Mouse (Mus musculus) limb, embryonic 10.5 days (tissue): ENCODE measurements around the gene Kcnh2. TPM values are rescaled to one million over a fixed set of nuclear protein-coding genes. Genes with fewer than 3 reads are reported as not detected.
A peak's percentile ranks its signal among the peaks of the same experiment; 100 is the strongest.
"Not testable (repeated sequence)": the region's sequence is repeated elsewhere in the genome, so short reads cannot be mapped to it uniquely, and the experiment has no call there.

ENCODE experiments used
- DNase-seq: peaks from one replicate; pipeline ENCODE4 v3.0.0-alpha.2; 2017; ENCODE audit warnings: low spot score
- H3K27ac ChIP-seq: fragments of 300-500 bp; sonication (generic); 2 replicates; pipeline ENCODE4 v1.5.1; 2016; ENCODE audit warnings: mild to moderate bottlenecking
- H3K27me3 ChIP-seq: fragments of 300-500 bp; sonication (generic); 2 replicates; pipeline ENCODE4 v1.6.1; 2016; ENCODE audit warnings: low read depth, mild to moderate bottlenecking; ENCODE audit not compliant: poor library complexity, severe bottlenecking
- H3K36me3 ChIP-seq: fragments of 300-500 bp; sonication (generic); 2 replicates; pipeline ENCODE4 v1.6.1; 2016; ENCODE audit warnings: mild to moderate bottlenecking, moderate library complexity
- H3K4me1 ChIP-seq: fragments of 300-500 bp; sonication (generic); 2 replicates; pipeline ENCODE4 v1.6.1; 2016
- H3K4me3 ChIP-seq: fragments of 300-500 bp; sonication (generic); 2 replicates; pipeline ENCODE4 v1.5.1; 2016; ENCODE audit warnings: mild to moderate bottlenecking, moderate library complexity
- H3K9me3 ChIP-seq: fragments of 300-500 bp; sonication (generic); replicated peaks from 2 replicates; pipeline ENCODE4 v1.6.1; 2016; ENCODE audit warnings: mild to moderate bottlenecking
- WGBS: fragments of 180-500 bp; shearing (Covaris S2); methylation state at CpG from one replicate; pipeline ENCODE4 v1.1.7; 2016; 5-methylcytosine and 5-hydroxymethylcytosine counted together
- polyA plus RNA-seq: library from polyadenylated mRNA; unstranded; fragments of >200 nt; fragmentation: Nextera tagmentation; extraction: Ambion mirVana; gene quantifications from 2 replicates; pipeline ENCODE4 v1.2.1, GENCODE M21; 2016

The Kcnh2 gene
- 15.0 and 19.3 TPM in 2 replicates for polyA plus RNA-seq

DNA sequence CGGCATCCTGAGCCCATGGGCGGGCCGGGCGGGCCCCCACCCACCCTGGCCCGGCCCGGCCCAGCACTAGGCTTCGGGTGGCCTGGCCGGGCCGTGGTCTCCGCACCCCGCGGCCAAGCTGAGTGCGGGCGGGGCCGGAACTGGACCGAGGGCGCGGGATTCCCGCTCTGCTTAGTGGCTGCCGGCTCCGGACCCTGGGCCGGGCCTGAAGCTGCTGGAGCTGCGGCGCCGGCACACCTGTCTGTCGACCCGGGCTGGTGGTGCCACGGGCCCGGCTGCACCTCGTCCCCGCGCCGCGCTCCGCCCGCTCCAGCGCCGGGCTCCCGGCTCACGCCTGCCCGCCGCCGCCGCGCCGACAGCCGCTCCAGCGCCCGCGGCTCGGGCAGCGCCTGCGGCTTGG lies at the start of gene Kcnh2:
Kcnh2 (minus strand) TSS at position 327 of the 400 bp plus-strand sequence.
- H3K27ac ChIP-seq = peak within 1 kb of the TSS; percentile 85
- under 1% methylated on average over 46 of the region's 53 CpGs for WGBS
- H3K4me3 ChIP-seq = peak within 1 kb of the TSS; percentile 72
- DNase-seq = no peak
- H3K9me3 ChIP-seq = no peaks in the 10 kb centered on the region
- H3K36me3 ChIP-seq = no peaks in the 10 kb centered on the region
- peaks cover 73% of the 10 kb centered on the region for H3K4me1 ChIP-seq
- H3K27me3 ChIP-seq = peaks cover 77% of the 10 kb centered on the region

DNA sequence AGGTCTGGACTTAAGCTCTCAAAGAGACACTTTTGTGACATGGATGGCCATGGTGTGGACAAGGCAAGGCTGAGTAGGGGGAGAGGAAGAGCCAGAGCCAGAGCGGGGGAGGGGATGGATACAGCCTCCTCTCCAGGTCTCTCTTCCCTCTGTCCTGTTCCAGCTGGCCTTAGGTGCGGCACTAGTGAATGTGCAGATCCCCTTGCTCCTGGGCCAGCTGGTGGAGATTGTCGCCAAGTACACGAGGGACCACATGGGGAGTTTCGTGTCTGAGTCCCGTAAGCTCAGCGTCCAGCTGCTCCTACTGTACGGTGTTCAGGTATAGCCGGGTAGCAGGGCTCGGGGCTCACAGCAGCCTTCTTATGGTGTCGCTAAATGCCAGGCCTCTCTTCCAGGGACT lies 49.0 kb upstream of the Kcnh2 start:
- 92% methylated on average over 11 of the region's 11 CpGs for WGBS
- Histone ChIP-seq H3K4me3 (no peak overlapping the region), H3K36me3 (peaks cover 55% of the 10 kb centered on the region), H3K27ac (no peak overlapping the region), H3K4me1 (peaks cover 8% of the 10 kb centered on the region; the same call in 1 of the 2 replicates), H3K27me3 (no peaks in the 10 kb centered on the region), H3K9me3 (no peaks in the 10 kb centered on the region)
- DNase-seq = no peak

DNA sequence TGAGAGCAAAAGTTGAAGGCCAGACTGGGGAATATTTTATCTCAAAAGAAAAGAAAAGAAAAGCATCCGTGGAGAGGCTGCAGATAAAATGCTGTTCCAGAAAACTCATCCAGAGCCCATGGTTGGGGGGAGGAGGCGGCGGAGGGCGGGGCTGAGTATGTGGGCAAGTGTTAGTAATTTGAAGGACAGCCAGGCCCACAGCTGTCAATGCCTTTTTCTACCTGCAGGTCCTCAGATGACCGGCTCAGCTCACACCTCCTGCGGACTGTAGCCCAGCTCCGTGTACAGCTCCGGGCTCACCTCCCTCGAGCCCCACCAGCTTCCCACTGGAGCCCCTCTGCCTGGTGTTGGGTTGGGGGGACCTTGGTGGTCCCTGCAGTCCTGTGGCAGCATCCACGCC lies 48.3 kb upstream of the Kcnh2 start:
- Histone ChIP-seq H3K36me3 (peaks cover 49% of the 10 kb centered on the region), H3K27ac (no peak overlapping the region), H3K4me1 (peaks cover 9% of the 10 kb centered on the region; the same call in 1 of the 2 replicates), H3K4me3 (no peak overlapping the region), H3K9me3 (no peaks in the 10 kb centered on the region), H3K27me3 (no peaks in the 10 kb centered on the region)
- no peak for DNase-seq
- WGBS = 86% methylated on average over 10 of the region's 10 CpGs

DNA sequence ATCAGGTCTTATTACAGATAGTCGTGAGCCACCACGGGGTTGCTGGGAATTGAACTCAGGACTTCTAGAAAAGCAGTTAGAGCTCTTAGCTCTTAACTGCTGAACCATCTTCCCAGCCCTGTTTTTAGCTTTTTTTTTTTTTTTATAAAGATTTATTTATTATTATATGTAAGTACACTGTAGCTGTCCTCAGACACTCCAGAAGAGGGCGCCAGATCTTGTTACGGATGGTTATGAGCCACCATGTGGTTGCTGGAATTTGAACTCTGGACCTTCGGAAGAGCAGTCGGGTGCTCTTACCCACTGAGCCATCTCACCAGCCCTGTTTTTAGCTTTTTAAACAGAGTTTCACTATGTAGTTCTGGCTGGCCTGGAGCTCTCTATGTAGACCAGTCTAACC lies 44.9 kb upstream of the Kcnh2 start:
- H3K4me1 ChIP-seq = peaks cover 22% of the 10 kb centered on the region
- 88% methylated on average over 6 of the region's 6 CpGs for WGBS
- H3K36me3 ChIP-seq = peaks cover 19% of the 10 kb centered on the region
- DNase-seq, H3K27me3 ChIP-seq, H3K9me3 ChIP-seq, H3K27ac ChIP-seq, H3K4me3 ChIP-seq: not testable (repeated sequence)

DNA sequence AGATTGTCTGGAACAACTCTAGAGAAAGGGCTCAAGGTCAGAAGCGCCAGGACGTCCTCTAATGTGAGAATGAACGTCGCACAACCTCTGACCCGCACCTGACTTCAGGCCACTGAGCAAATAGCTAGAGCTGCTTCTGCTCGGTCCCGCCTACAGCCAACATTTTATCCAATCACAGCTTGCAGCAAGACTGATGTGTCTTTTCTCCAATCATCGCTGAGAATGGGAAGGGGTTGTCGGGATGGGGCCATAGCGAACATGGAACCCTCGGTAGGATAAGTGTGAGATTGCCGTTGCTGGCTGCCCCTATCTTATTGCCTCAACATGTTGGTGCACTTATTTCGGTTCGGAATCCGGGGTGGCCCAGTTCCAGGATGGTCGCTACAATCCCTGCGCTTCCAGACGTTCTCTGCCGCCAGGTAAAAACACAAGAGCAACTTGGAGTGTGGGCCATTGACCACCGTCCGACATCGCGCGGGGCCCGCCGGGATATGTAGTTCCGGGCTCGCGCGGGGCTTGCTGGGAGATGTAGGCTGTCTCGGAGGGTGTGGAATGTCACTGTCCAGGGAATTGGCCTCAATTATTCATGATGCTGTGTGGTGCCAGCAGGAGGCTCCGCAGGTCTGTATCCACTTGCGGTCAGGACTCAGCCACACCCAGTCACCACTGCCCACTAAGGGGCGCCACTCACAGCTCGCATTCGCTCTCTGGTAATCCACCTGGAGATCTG lies 42.9 kb upstream of the Kcnh2 start:
- peak overlapping the region; percentile 92 for H3K27ac ChIP-seq
- H3K4me1 ChIP-seq = peaks cover 25% of the 10 kb centered on the region
- peaks cover 3% of the 10 kb centered on the region; the same call in 1 of the 2 replicates for H3K36me3 ChIP-seq
- no peaks in the 10 kb centered on the region for H3K9me3 ChIP-seq
- peak; percentile 94 for DNase-seq
- WGBS = 2% methylated on average over 36 of the region's 36 CpGs
- H3K27me3 ChIP-seq = no peaks in the 10 kb centered on the region
- H3K4me3 ChIP-seq = peak overlapping the region; percentile 69

DNA sequence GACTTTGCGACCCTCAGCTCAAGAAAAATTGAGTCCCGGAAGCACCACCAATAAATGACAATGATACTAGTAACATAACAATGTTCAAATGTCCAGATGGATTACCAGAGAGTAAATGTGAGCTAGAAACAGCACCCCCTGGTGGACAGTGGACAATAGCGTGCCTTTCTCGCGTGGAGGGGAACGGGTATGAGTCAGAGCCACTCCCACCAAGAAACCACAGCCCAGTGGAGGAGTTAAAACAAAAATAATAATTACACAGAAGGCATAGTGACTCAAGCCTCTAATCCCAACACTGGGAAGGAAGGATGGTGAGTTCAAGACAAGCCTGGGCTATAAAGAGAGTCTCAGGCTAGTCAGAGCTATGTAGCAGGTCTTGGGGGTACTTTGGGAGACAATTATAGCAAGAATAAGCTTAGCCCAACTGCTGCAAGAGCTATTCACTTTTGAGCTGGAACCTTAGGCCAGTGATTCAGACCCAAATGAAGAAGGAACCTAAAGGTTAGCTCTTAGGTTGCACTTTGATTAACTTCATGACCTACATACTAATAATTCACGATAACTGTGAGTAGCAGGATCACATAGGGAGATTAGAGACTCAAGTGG lies 42.1 kb upstream of the Kcnh2 start, which contains the start of gene Abcb8:
Abcb8 (plus strand) TSS at position 272 of the 606 bp plus-strand sequence.
- Histone ChIP-seq H3K27me3 (peaks cover 4% of the 10 kb centered on the region), H3K4me1 (peaks cover 34% of the 10 kb centered on the region), H3K27ac (peak within 1 kb of the TSS; percentile 92), H3K4me3 (peak within 1 kb of the TSS; percentile 69), H3K36me3 (peaks cover 3% of the 10 kb centered on the region; the same call in 1 of the 2 replicates), H3K9me3 (no peaks in the 10 kb centered on the region)
- WGBS = 24% methylated on average over 7 of the region's 7 CpGs
- DNase-seq = peak; percentile 85

DNA sequence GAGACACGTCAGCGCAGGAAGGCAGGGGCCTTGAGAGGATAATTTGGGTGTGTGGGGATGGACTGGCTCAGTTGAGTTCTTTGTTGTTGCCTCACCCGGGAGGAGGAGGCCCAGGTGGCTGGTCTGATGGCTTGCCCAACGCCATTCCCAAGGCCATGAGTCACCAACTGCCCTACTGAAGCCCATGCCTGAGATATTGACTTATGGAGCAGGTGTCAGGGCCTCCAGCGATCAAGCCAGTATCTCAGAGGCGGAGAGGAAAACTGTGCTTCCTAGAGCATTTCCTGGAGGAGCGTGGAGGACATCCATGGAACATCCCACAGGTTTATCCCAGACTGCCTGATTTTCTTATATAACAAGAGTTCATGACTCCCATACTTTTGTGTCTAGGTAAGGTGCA lies 41.3 kb upstream of the Kcnh2 start:
- Histone ChIP-seq H3K27me3 (peaks cover 11% of the 10 kb centered on the region), H3K9me3 (no peaks in the 10 kb centered on the region), H3K27ac (no peak overlapping the region), H3K4me3 (no peak overlapping the region), H3K4me1 (peaks cover 41% of the 10 kb centered on the region), H3K36me3 (peaks cover 3% of the 10 kb centered on the region; the same call in 1 of the 2 replicates)
- no peak for DNase-seq
- 76% methylated on average over 7 of the region's 7 CpGs for WGBS

DNA sequence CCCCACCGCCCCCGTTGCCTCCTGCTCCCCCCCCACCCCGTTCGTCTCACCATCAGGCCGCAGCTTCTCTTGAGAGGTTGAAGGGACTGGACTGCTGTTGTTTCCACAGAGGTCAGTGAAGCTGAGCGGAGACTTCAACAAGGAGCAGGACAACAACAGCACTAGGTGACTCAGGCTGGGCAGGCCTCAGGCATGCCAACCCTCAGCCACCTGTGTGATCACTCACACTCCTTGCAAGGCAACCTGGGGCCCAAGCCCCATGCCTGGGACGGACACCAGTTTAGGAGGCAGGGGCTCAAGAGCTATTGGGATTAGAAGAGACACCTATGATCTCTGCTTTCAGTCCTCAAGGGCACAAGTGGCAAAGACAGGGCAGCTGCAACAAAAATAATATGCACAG lies 40.5 kb upstream of the Kcnh2 start, which contains the start of gene Atg9b:
Atg9b (minus strand) TSS at position 280 of the 400 bp plus-strand sequence.
- Histone ChIP-seq H3K4me1 (peaks cover 50% of the 10 kb centered on the region), H3K36me3 (peaks cover 3% of the 10 kb centered on the region; the same call in 1 of the 2 replicates), H3K27ac (peak within 1 kb of the TSS; percentile 14; the same call in 1 of the 2 replicates), H3K4me3 (no peak within 1 kb of the TSS), H3K27me3 (peaks cover 20% of the 10 kb centered on the region), H3K9me3 (no peaks in the 10 kb centered on the region)
- 67% methylated on average over 7 of the region's 7 CpGs for WGBS
- no peak for DNase-seq

DNA sequence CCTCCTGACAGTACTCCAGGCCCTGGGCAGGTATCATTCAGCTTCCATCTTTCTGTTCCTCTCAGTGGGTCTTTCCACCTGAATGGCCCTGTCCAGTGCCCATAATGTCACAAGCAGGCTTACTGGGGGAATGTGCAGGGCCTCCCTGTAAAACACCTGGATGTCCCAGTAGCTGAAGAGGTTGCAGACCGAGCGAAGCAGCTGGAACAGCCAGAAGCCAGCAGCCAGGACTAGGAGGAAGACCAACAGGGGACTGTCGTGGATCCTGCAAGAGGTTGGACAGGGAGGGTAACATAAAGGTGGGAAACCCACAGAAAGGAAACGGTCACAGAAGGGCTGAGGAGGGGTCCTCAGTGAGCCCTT lies 38.2 kb upstream of the Kcnh2 start:
- peak overlapping the region; percentile 77 for H3K27ac ChIP-seq
- H3K36me3 ChIP-seq = no peaks in the 10 kb centered on the region
- H3K9me3 ChIP-seq = no peaks in the 10 kb centered on the region
- 77% methylated on average over 4 of the region's 4 CpGs for WGBS
- peak overlapping the region; percentile 20 for H3K4me3 ChIP-seq
- no peak for DNase-seq
- peaks cover 42% of the 10 kb centered on the region for H3K27me3 ChIP-seq
- peaks cover 52% of the 10 kb centered on the region for H3K4me1 ChIP-seq

DNA sequence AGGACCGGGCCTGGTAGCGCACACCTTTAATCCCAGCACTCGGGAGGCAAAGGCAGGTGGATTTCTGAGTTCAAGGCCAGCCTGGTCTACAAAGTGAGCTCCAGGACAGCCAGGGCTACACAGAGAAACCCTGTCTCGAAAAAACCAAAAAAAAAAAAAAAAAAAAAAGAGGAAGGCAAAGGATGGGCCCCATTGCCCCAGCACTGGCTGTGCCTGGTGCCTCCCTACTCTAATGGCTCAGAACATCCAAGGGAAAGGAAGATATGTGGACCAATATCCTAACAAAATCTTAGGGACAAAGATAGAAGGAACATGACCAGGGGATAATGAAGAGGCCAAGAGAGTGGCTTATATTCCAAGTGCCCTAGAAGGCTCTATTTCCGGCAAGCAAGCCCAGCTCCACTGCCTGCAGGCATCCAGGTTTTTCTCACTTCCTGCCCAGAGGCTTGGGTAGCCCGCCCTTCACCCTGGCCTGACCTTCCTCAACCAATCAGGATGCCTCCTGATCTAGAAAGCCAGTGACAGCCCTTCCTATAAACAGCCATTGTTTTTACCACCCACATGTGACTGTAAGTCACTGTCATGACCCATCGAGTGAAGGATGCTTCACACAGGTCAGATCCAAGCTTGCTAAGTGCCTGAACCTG lies 37.7 kb upstream of the Kcnh2 start:
- Histone ChIP-seq H3K27ac (peak overlapping the region; percentile 77), H3K27me3 (peaks cover 45% of the 10 kb centered on the region)
- DNase-seq = peak; percentile 57

DNA sequence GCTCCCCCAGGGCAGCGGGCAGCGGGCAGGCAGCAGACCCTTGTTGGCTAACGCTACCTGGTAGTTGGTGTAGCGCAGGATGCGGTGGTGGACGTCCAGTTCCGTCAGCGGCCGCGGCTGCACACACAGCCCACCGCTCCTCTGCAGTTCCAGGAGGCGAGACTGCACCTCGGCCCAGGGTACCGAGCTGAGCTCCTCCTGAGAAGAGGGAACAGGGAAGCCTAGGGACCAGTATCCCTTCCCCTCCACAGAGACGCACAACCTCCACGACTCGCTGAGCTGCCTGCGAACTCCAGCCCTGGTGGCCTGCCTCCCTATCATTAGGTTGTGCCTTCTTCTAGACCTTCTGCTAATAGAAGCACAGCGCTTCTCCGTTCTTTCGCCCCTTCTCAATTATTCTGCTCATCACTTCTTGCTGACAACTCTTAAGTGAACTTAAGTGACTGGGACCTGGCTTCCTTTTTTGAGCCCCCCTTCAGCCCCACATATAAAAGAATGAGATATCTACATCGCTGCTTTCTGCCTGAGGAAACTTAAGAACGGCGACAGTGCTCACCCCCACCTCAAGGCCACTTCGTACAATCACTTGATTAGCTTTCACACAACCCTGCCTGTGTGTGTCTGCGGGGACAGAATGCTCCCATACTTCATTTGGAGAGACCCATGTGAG lies 37.0 kb upstream of the Kcnh2 start:
- Histone ChIP-seq H3K27me3 (peaks cover 45% of the 10 kb centered on the region), H3K27ac (peak overlapping the region; percentile 87), H3K36me3 (no peaks in the 10 kb centered on the region), H3K4me1 (peaks cover 57% of the 10 kb centered on the region), H3K4me3 (peak overlapping the region; percentile 62), H3K9me3 (no peaks in the 10 kb centered on the region)
- WGBS = 24% methylated on average over 26 of the region's 26 CpGs
- DNase-seq = no peak

More for the DNA sequence above, 37.7 kb upstream of the Kcnh2 start:
- Histone ChIP-seq H3K36me3 (no peaks in the 10 kb centered on the region), H3K9me3 (no peaks in the 10 kb centered on the region), H3K4me1 (peaks cover 55% of the 10 kb centered on the region), H3K4me3 (peak overlapping the region; percentile 62; the same call in 1 of the 2 replicates)
- WGBS = 41% methylated on average over 7 of the region's 7 CpGs
